Mouse (Mus musculus) cortical plate, adult 2 months (tissue): Measurements from ENCODE around the gene Ndufb8.

Experiments
- CTCF ChIP-seq: fragments of 200-500 bp; IDR thresholded peaks from 2 replicates; pipeline ENCODE4 v1.5.1; 2011; ENCODE audit warnings: mild to moderate bottlenecking, control low read depth, low read length; ENCODE audit not compliant: insufficient read depth; ENCODE audit errors: extremely low read depth
- POLR2A ChIP-seq: fragments of 200-500 bp; IDR thresholded peaks from 2 replicates; pipeline ENCODE4 v1.6.1; 2011; ENCODE audit warnings: mild to moderate bottlenecking, low read length, control low read depth; ENCODE audit not compliant: insufficient read depth; ENCODE audit errors: extremely low read depth

GRCm38 (mm10) chr19:44578038-44578437 is 22.8 kb upstream of the Ndufb8 start:
- TF ChIP-seq POLR2A (no peak), CTCF (no peak)
